Comparison of ENCODE assay signal across 14 mouse cellular contexts in genomic region chr7:139136906-139137491, GRCm38 (mm10). TPM values are rescaled to one million over a fixed set of nuclear protein-coding genes. Genes with fewer than 3 reads are reported as not detected.
A peak's percentile ranks its signal among the peaks of the same experiment; 100 is the strongest.
DNase-seq lines count a peak whose midpoint lies in the region; ATAC-seq and TF ChIP-seq lines count a peak whose summit lies in the region.
"Had no signal": no experiment of that assay in that cellular context is flagged by ENCODE, and none has a peak within 500 bp of the region (broad histone marks: within the 10 kb centered on the region; RNA-seq: fewer than 3 reads in every experiment).

No protein-coding gene starts in this region.

- no peaks in the 10 kb centered on the region for H3K9me3 ChIP-seq in hindbrain, embryonic 14.5 days (ENCODE audit: control insufficient read depth, low read length)
- no peaks in the 10 kb centered on the region for H3K9me3 ChIP-seq in neural tube, embryonic 15.5 days (replicated peaks)
- H3K9me3 ChIP-seq in intestine, postnatal 0 days (ENCODE audit: control insufficient read depth), result no peaks in the 10 kb centered on the region
- H3K9me3 ChIP-seq: embryonic facial prominence, embryonic 13.5 days; liver, embryonic 13.5 days; stomach, embryonic 15.5 days had no signal

- H3K4me1 ChIP-seq in hindbrain, embryonic 14.5 days (replicated peaks; ENCODE audit: control insufficient read depth, insufficient read depth, low read length), result peaks cover 39% of the 10 kb centered on the region
- H3K4me1 ChIP-seq in neural tube, embryonic 15.5 days, result peaks cover 31% of the 10 kb centered on the region
- no peaks in the 10 kb centered on the region for H3K4me1 ChIP-seq in intestine, postnatal 0 days (replicated peaks; ENCODE audit: control insufficient read depth, insufficient read depth, low read length)
- H3K4me1 ChIP-seq: liver, embryonic 13.5 days; stomach, embryonic 15.5 days had no signal

- DNase-seq in cerebellum, postnatal 25 days, result peak; percentile 23 to 38
- DNase-seq in cerebellum, postnatal 36 days, result no peak
- DNase-seq in ZHBTc4 (ENCODE audit: low read depth, low spot score), result peak; percentile 14
- DNase-seq in hindbrain, embryonic 14.5 days (ENCODE audit: low spot score), result peak; percentile 50
- DNase-seq in ovary, postnatal 36 days (ENCODE audit: low spot score), result no peak
- no peak for DNase-seq in spleen, postnatal 36 days (ENCODE audit: low spot score in 2 of 2)
- DNase-seq: gastrocnemius, postnatal 14 days; heart, postnatal 4 days; liver, embryonic 13.5 days had no signal

- H3K4me2 ChIP-seq in hindbrain, embryonic 14.5 days (replicated peaks), result no peak overlapping the region
- H3K4me2 ChIP-seq in neural tube, embryonic 15.5 days, result no peak overlapping the region
- no peak overlapping the region for H3K4me2 ChIP-seq in intestine, postnatal 0 days (replicated peaks; ENCODE audit: low read depth)
- H3K4me2 ChIP-seq: embryonic facial prominence, embryonic 13.5 days; liver, embryonic 13.5 days; stomach, embryonic 15.5 days had no signal

- H3K4me3 ChIP-seq in hindbrain, embryonic 14.5 days (replicated peaks; ENCODE audit: low read length), result no peak overlapping the region
- no peak overlapping the region for H3K4me3 ChIP-seq in neural tube, embryonic 15.5 days (replicated peaks)
- H3K4me3 ChIP-seq in intestine, postnatal 0 days (ENCODE audit: low read depth, low read length), result no peak overlapping the region
- H3K4me3 ChIP-seq: embryonic facial prominence, embryonic 13.5 days; liver, embryonic 13.5 days; stomach, embryonic 15.5 days had no signal

- no peak overlapping the region for H3K9ac ChIP-seq in hindbrain, embryonic 14.5 days
- no peak overlapping the region for H3K9ac ChIP-seq in neural tube, embryonic 15.5 days (replicated peaks)
- no peak overlapping the region for H3K9ac ChIP-seq in intestine, postnatal 0 days (ENCODE audit: low read depth, low read length)
- H3K9ac ChIP-seq: embryonic facial prominence, embryonic 13.5 days; liver, embryonic 13.5 days; stomach, embryonic 15.5 days had no signal

- no peaks in the 10 kb centered on the region for H3K36me3 ChIP-seq in hindbrain, embryonic 14.5 days (replicated peaks; ENCODE audit: control insufficient read depth, insufficient read depth)
- H3K36me3 ChIP-seq in neural tube, embryonic 15.5 days, result no peaks in the 10 kb centered on the region
- H3K36me3 ChIP-seq in intestine, postnatal 0 days (ENCODE audit: control insufficient read depth, insufficient read depth), result no peaks in the 10 kb centered on the region
- H3K36me3 ChIP-seq: embryonic facial prominence, embryonic 13.5 days; liver, embryonic 13.5 days; stomach, embryonic 15.5 days had no signal

- H3K27ac ChIP-seq in hindbrain, embryonic 14.5 days, result peak overlapping the region; percentile 65
- no peak overlapping the region for H3K27ac ChIP-seq in neural tube, embryonic 15.5 days (replicated peaks)
- no peak overlapping the region for H3K27ac ChIP-seq in intestine, postnatal 0 days (ENCODE audit: low read depth, low read length)
- H3K27ac ChIP-seq: embryonic facial prominence, embryonic 13.5 days; liver, embryonic 13.5 days; stomach, embryonic 15.5 days had no signal

- H3K27me3 ChIP-seq in hindbrain, embryonic 14.5 days (ENCODE audit: control insufficient read depth, insufficient read depth, low read length), result no peaks in the 10 kb centered on the region
- H3K27me3 ChIP-seq in neural tube, embryonic 15.5 days (replicated peaks), result no peaks in the 10 kb centered on the region
- no peaks in the 10 kb centered on the region for H3K27me3 ChIP-seq in intestine, postnatal 0 days (replicated peaks; ENCODE audit: control insufficient read depth, insufficient read depth, low read length)
- H3K27me3 ChIP-seq: embryonic facial prominence, embryonic 13.5 days; liver, embryonic 13.5 days; stomach, embryonic 15.5 days had no signal

- ATAC-seq in hindbrain, embryonic 14.5 days (ENCODE audit: low FRiP score), result no peak
- peak; percentile 66 for ATAC-seq in neural tube, embryonic 15.5 days (ENCODE audit: low FRiP score)
- ATAC-seq in intestine, postnatal 0 days, result no peak

- TF ChIP-seq CTCF in intestine, postnatal 0 days (IDR thresholded peaks at IDR 0.05; ENCODE audit: low read depth), result no peak

- 60% methylated on average over 5 of the region's 5 CpGs for WGBS in hindbrain, embryonic 14.5 days
- 69% methylated on average over 5 of the region's 5 CpGs for WGBS in neural tube, embryonic 15.5 days
- WGBS in intestine, postnatal 0 days, result 60% methylated on average over 5 of the region's 5 CpGs

RNA-seq across cellular contexts. Expression of gene Dpysl4, which starts 51.2 kb away (rescaled TPM):
- polyA plus RNA-seq in hindbrain, embryonic 14.5 days (2014; fragmentation: Nextera tagmentation; extraction: Ambion mirVana), result 211 and 216 TPM in 2 replicates
- 153 and 181 TPM in 2 replicates for polyA plus RNA-seq in neural tube, embryonic 15.5 days (2015; fragmentation: Nextera tagmentation; extraction: Ambion mirVana)
- polyA plus RNA-seq in intestine, postnatal 0 days (2015; fragmentation: Nextera tagmentation; extraction: Ambion mirVana), result 4.5 and 4.7 TPM in 2 replicates
- polyA plus RNA-seq: C2C12 had no signal

Comparison
In these comparisons a context has a peak if more than half of its experiments do, and no peak if none do; other contexts are left out.
1. DNase-seq: peak in cerebellum, postnatal 25 days (2 of 2), ZHBTc4 (single experiment) and hindbrain, embryonic 14.5 days (single experiment); none in cerebellum, postnatal 36 days (0 of 2), ovary, postnatal 36 days (single experiment) and spleen, postnatal 36 days (0 of 2).
2. RNA of gene Dpysl4, which starts 51.2 kb away (polyA plus RNA-seq): 211 to 216 TPM in hindbrain, embryonic 14.5 days and 153 to 181 TPM in neural tube, embryonic 15.5 days; 4.5 to 4.7 TPM in intestine, postnatal 0 days; every median in the first group is over 10 times any median in the second.